Mouse (Mus musculus) embryonic facial prominence, embryonic 13.5 days (tissue): ENCODE measurements around the gene Ddias. TPM values are rescaled to one million over a fixed set of nuclear protein-coding genes. Genes with fewer than 3 reads are reported as not detected.
"Not testable (repeated sequence)": the region's sequence is repeated elsewhere in the genome, so short reads cannot be mapped to it uniquely, and the experiment has no call there.

Experiments used
- ATAC-seq: fragments of 200-750 bp; cut with Nextera tagmentation; 2 replicates; pipeline ENCODE4 v1.8.0; 2017; ENCODE audit warnings: low read depth; ENCODE audit not compliant: insufficient number of reproducible peaks, insufficient read depth, low FRiP score, low TSS enrichment
- H3K27ac ChIP-seq: fragments of 300-500 bp; sonication (generic); 2 replicates; pipeline ENCODE4 v1.5.1; 2015; ENCODE audit warnings: moderate library complexity, mild to moderate bottlenecking, inconsistent platforms
- H3K27me3 ChIP-seq: fragments of 300-500 bp; sonication (generic); 2 replicates; pipeline ENCODE4 v1.6.1; 2015; ENCODE audit warnings: mild to moderate bottlenecking, inconsistent platforms
- H3K36me3 ChIP-seq: fragments of 300-500 bp; sonication (generic); 2 replicates; pipeline ENCODE4 v1.6.1; 2015; ENCODE audit warnings: mild to moderate bottlenecking, inconsistent platforms
- H3K4me1 ChIP-seq: fragments of 300-500 bp; sonication (generic); 2 replicates; pipeline ENCODE4 v1.6.1; 2015; ENCODE audit warnings: inconsistent platforms
- H3K4me2 ChIP-seq: fragments of 300-500 bp; sonication (generic); 2 replicates; pipeline ENCODE4 v1.6.1; 2015; ENCODE audit warnings: moderate library complexity, mild to moderate bottlenecking, inconsistent platforms
- H3K4me3 ChIP-seq: fragments of 300-500 bp; sonication (generic); 2 replicates; pipeline ENCODE4 v1.5.1; 2015; ENCODE audit warnings: mild to moderate bottlenecking, inconsistent platforms
- H3K9ac ChIP-seq: fragments of 300-500 bp; sonication (generic); 2 replicates; pipeline ENCODE4 v1.6.1; 2015; ENCODE audit warnings: mild to moderate bottlenecking, inconsistent platforms
- H3K9me3 ChIP-seq: fragments of 300-500 bp; sonication (generic); 2 replicates; pipeline ENCODE4 v1.6.1; 2016; ENCODE audit warnings: inconsistent platforms
- WGBS: fragments of 180-500 bp; shearing (Covaris S2); methylation state at CpG from one replicate; pipeline ENCODE4 v1.1.7; 2015; ENCODE audit warnings: mixed read lengths; 5-methylcytosine and 5-hydroxymethylcytosine counted together
- polyA plus RNA-seq: library from polyadenylated mRNA; unstranded; fragments of >200 nt; fragmentation: Nextera tagmentation; extraction: Ambion mirVana; gene quantifications from 2 replicates; pipeline ENCODE4 v1.2.1, GENCODE M21; 2015

The Ddias gene
- 11.6 and 14.3 TPM in 2 replicates for polyA plus RNA-seq

GRCm38 (mm10) chr7:92874116-92874675 lies at the start of gene Ddias, which contains the start of gene Prcp:
Gene Ddias, minus strand, starts transcription at chr7:92874247.
Gene Prcp, plus strand, starts transcription at chr7:92874470.
- Histone ChIP-seq H3K4me2 (peak within 1 kb of the TSS; percentile 73), H3K9ac (peak within 1 kb of the TSS; percentile 81), H3K9me3 (no peaks in the 10 kb centered on the region), H3K4me3 (peak within 1 kb of the TSS; percentile 69), H3K27me3 (no peaks in the 10 kb centered on the region), H3K36me3 (no peaks in the 10 kb centered on the region), H3K27ac (peak within 1 kb of the TSS; percentile 98), H3K4me1 (peaks cover 13% of the 10 kb centered on the region)
- peak; percentile 85 for ATAC-seq
- under 1% methylated on average over 53 of the region's 53 CpGs for WGBS

GRCm38 (mm10) chr7:92920857-92921172 lies 46.8 kb upstream of the Ddias start:
- H3K36me3 ChIP-seq: no peaks in the 10 kb centered on the region
- WGBS: 61% methylated on average over 2 of the region's 2 CpGs
- no peaks in the 10 kb centered on the region for H3K27me3 ChIP-seq
- H3K4me1 ChIP-seq: no peaks in the 10 kb centered on the region
- H3K27ac ChIP-seq: no peak overlapping the region
- no peak overlapping the region for H3K9ac ChIP-seq
- H3K9me3 ChIP-seq: no peaks in the 10 kb centered on the region
- H3K4me3 ChIP-seq: no peak overlapping the region
- no peak for ATAC-seq
- no peak overlapping the region for H3K4me2 ChIP-seq

GRCm38 (mm10) chr7:92920172-92920856 lies 46.3 kb upstream of the Ddias start:
- WGBS: 80% methylated on average over 6 of the region's 6 CpGs
- no peaks in the 10 kb centered on the region for H3K36me3 ChIP-seq
- H3K4me3 ChIP-seq: no peak overlapping the region
- H3K9ac ChIP-seq: no peak overlapping the region
- H3K9me3 ChIP-seq: no peaks in the 10 kb centered on the region
- H3K27me3 ChIP-seq: no peaks in the 10 kb centered on the region
- H3K4me2 ChIP-seq: no peak overlapping the region
- no peaks in the 10 kb centered on the region for H3K4me1 ChIP-seq
- H3K27ac ChIP-seq: no peak overlapping the region
- ATAC-seq: no peak

GRCm38 (mm10) chr7:92904285-92904684 lies 30.2 kb upstream of the Ddias start:
- ATAC-seq, H3K4me1 ChIP-seq, H3K4me2 ChIP-seq, H3K36me3 ChIP-seq, H3K27ac ChIP-seq, H3K4me3 ChIP-seq, H3K27me3 ChIP-seq, H3K9ac ChIP-seq, H3K9me3 ChIP-seq: not testable (repeated sequence)
- WGBS: 24% methylated on average over 7 of the region's 7 CpGs

GRCm38 (mm10) chr7:92903360-92904038 lies 29.5 kb upstream of the Ddias start:
- Histone ChIP-seq H3K9me3 (no peaks in the 10 kb centered on the region), H3K36me3 (no peaks in the 10 kb centered on the region), H3K27ac (no peak overlapping the region), H3K4me2 (no peak overlapping the region), H3K4me3 (no peak overlapping the region), H3K27me3 (no peaks in the 10 kb centered on the region), H3K9ac (no peak overlapping the region), H3K4me1 (no peaks in the 10 kb centered on the region)
- WGBS: 49% methylated on average over 7 of the region's 7 CpGs
- ATAC-seq: 0 out of 2 replicates have a peak, but pooled peaks have one; percentile 48

GRCm38 (mm10) chr7:92897021-92897420 lies 23.0 kb upstream of the Ddias start:
- 53% methylated on average over 2 of the region's 2 CpGs for WGBS
- no peak overlapping the region for H3K9ac ChIP-seq
- no peaks in the 10 kb centered on the region for H3K27me3 ChIP-seq
- H3K9me3 ChIP-seq: no peaks in the 10 kb centered on the region
- H3K36me3 ChIP-seq: no peaks in the 10 kb centered on the region; the same call in 1 of the 2 replicates
- H3K4me3 ChIP-seq: no peak overlapping the region
- H3K4me2 ChIP-seq: no peak overlapping the region
- ATAC-seq: no peak
- H3K4me1 ChIP-seq: no peaks in the 10 kb centered on the region
- no peak overlapping the region for H3K27ac ChIP-seq

- H3K4me1 ChIP-seq: no peaks in the 10 kb centered on the region
Observed at GRCm38 (mm10) chr7:92896036-92896435, 22.0 kb upstream of the Ddias start.

GRCm38 (mm10) chr7:92893478-92893877 lies 19.4 kb upstream of the Ddias start:
- no peaks in the 10 kb centered on the region for H3K9me3 ChIP-seq
- ATAC-seq: no peak
- H3K4me3 ChIP-seq: no peak overlapping the region
- no peak overlapping the region for H3K4me2 ChIP-seq
- no peak overlapping the region for H3K27ac ChIP-seq
- H3K9ac ChIP-seq: no peak overlapping the region
- H3K4me1 ChIP-seq: no peaks in the 10 kb centered on the region
- 44% methylated on average over 3 of the region's 3 CpGs for WGBS
- no peaks in the 10 kb centered on the region for H3K27me3 ChIP-seq
- H3K36me3 ChIP-seq: no peaks in the 10 kb centered on the region; the same call in 1 of the 2 replicates

More at GRCm38 (mm10) chr7:92896036-92896435, 22.0 kb upstream of the Ddias start:
- H3K9me3 ChIP-seq: no peaks in the 10 kb centered on the region
- H3K4me2 ChIP-seq: no peak overlapping the region
- H3K36me3 ChIP-seq: no peaks in the 10 kb centered on the region; the same call in 1 of the 2 replicates
- ATAC-seq: no peak
- no peaks in the 10 kb centered on the region for H3K27me3 ChIP-seq
- H3K27ac ChIP-seq: no peak overlapping the region
- H3K9ac ChIP-seq: no peak overlapping the region
- H3K4me3 ChIP-seq: no peak overlapping the region
- 65% methylated on average over 5 of the region's 5 CpGs for WGBS

- no peaks in the 10 kb centered on the region for H3K4me1 ChIP-seq
- 17% methylated on average over 4 of the region's 4 CpGs for WGBS
- no peak overlapping the region for H3K9ac ChIP-seq
- no peak overlapping the region for H3K4me2 ChIP-seq
- H3K36me3 ChIP-seq: no peaks in the 10 kb centered on the region; the same call in 1 of the 2 replicates
- no peaks in the 10 kb centered on the region for H3K9me3 ChIP-seq
- no peak for ATAC-seq
- H3K27me3 ChIP-seq: no peaks in the 10 kb centered on the region
- H3K4me3 ChIP-seq: no peak overlapping the region
- H3K27ac ChIP-seq: no peak overlapping the region
Observed at GRCm38 (mm10) chr7:92890618-92891230, 16.7 kb upstream of the Ddias start.

GRCm38 (mm10) chr7:92890211-92890610 lies 16.2 kb upstream of the Ddias start:
- WGBS: 20% methylated on average over 1 of the region's 1 CpGs
- no peaks in the 10 kb centered on the region for H3K27me3 ChIP-seq
- ATAC-seq: no peak
- H3K4me3 ChIP-seq: no peak overlapping the region
- H3K9ac ChIP-seq: no peak overlapping the region
- H3K27ac ChIP-seq: no peak overlapping the region
- H3K4me2 ChIP-seq: no peak overlapping the region
- H3K4me1 ChIP-seq: no peaks in the 10 kb centered on the region
- H3K9me3 ChIP-seq: no peaks in the 10 kb centered on the region
- H3K36me3 ChIP-seq: no peaks in the 10 kb centered on the region; the same call in 1 of the 2 replicates

- Histone ChIP-seq H3K4me1 (no peaks in the 10 kb centered on the region), H3K9me3 (no peaks in the 10 kb centered on the region), H3K27me3 (no peaks in the 10 kb centered on the region), H3K4me2 (no peak overlapping the region), H3K36me3 (no peaks in the 10 kb centered on the region; the same call in 1 of the 2 replicates), H3K27ac (no peak overlapping the region), H3K4me3 (no peak overlapping the region), H3K9ac (no peak overlapping the region)
- 94% methylated on average over 5 of the region's 5 CpGs for WGBS
- no peak for ATAC-seq
Observed at GRCm38 (mm10) chr7:92887230-92887629, 13.2 kb upstream of the Ddias start.
